Mouse (Mus musculus) stomach, postnatal 0 days (tissue): Measurements from ENCODE around the gene Fgf14.

ENCODE experiments used
- CTCF ChIP-seq: IDR thresholded peaks from 2 replicates; pipeline ENCODE4 v1.5.1; 2016; ENCODE audit warnings: antibody characterized with exemption, low read depth, mild to moderate bottlenecking, moderate library complexity
- EP300 ChIP-seq: optimal IDR thresholded peaks from 2 replicates; pipeline ENCODE3; 2016; ENCODE audit warnings: antibody characterized with exemption

DNA sequence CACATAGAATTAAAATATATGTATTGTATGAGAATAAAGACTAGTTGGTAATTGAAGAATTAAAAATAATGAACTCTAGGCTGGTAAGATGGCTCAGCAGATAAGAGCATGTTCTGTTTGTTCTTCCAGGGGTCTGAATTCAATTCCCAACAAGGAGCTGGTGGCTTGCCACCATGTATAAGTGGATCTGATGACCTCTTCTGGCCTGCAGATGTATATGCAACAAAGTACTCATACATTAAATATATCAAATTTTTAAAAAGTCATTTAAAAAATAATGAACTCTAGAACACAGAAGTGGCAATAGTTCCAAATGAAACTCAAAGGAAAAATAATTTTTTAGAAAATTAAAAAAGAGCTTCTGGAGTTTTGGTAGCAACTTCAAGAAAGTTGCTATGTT lies 529.5 kb downstream of the Fgf14 start:
- peak; percentile 38; the same call in 1 of the 2 replicates for TF ChIP-seq CTCF
- no peak for TF ChIP-seq EP300
